Mouse (Mus musculus): ENCODE measurements around the gene Spata32.

The Spata32 gene

DNA sequence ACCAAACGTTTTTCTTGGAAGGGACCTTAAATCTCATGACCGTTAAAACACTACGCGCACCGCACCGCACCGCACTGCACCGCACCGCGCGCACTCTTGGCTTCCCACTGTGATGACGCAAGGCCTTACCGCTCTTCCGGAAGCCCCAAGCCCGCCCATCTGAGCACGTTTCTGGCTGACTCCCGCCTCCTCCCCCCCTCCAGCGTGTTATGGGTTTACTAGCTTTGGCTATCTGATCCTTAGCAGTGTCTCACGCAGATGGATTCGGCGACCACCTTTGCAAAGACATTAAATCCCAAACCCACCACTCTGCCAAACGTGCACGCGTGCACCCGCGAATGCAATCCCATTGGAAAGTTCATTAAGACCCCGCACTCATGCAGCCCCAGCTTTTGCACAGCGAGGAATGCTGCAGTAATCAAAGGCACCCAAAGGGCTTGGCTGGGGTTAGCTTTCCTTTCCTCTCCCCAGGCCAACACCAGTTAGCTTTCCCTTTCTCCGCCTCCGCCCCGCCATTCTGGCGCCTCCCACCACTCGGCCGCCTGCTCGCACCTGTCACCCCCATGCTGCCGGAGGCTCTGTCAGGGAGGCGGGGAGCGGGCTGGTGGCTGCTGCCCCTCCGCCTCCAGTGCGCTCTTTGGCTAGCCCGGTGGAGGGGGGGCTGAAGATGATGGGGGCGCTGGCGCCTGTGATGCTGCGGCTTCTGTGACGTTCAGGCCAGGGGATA lies at the start of gene Spata32:
TSS of gene Spata32 (minus strand) at position 643 of the 727 bp plus-strand sequence.
- DNase-seq, result peak; percentile 84 to 85

GRCm38 (mm10) chr11:103267346-103268219 lies 49.4 kb upstream of the Spata32 start, which contains the start of gene Map3k14:
Gene Map3k14, minus strand, starts transcription at chr11:103267472.
- DNase-seq, result peak; percentile 98 to 99

DNA sequence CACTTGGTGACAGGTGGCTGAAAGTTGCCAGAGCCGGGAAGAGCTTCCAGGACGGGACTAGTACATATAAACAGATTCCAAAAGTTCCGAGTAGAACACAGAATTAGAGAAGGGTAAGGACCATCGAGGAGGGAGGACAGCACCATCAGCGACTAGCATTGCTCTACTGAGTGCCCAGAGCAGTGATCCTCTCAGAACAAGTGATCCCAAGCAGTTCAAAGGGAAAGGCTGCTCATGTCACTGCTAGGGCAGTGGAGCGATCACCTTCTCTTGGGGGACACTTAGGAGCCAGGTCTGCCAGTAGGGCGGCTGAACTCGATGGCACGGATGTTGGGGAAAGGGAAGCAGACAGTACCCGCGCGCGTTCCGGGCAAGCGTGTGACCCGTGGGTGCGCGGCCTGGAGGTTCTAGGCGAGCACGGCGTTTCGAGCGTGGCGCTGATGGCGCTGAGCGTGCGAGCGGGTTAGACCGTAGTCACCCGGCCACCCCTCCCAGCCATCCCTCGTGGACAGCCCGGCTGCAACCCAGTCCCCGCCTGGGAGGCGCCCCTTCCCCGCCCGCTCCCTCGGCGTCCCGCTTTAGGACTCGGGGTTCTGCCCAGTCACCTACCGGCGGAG lies 48.6 kb upstream of the Spata32 start:
- DNase-seq, result no peak

GRCm38 (mm10) chr11:103265856-103266255 lies 47.6 kb upstream of the Spata32 start:
- no peak for DNase-seq

DNA sequence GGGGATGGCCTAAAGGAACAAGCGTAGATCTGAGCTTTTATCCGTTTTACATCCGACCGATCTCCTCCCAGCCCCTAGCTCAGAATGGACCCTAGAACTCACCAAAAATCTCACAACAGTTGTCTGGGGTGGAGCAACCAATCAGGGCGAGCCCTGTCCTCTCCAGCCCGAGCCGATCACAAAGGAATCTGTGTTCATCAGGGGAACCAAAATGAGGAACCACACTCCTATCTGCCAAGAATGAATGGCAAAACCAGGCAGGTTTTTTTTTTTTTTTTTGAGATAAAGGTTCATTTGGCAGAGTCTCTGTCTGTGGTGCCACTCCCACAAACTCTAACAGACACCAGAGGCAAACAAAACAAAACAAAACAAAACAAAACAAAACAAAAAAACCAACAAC lies 47.0 kb upstream of the Spata32 start:
- no peak for DNase-seq

- DNase-seq, result no peak
Measured at GRCm38 (mm10) chr11:103264427-103265005, 46.3 kb upstream of the Spata32 start.

GRCm38 (mm10) chr11:103263551-103263950 lies 45.3 kb upstream of the Spata32 start:
- no peak for DNase-seq

- no peak for DNase-seq
Measured at GRCm38 (mm10) chr11:103262412-103263267, 44.4 kb upstream of the Spata32 start.

- no peak for DNase-seq
Measured at GRCm38 (mm10) chr11:103261671-103262411, 43.6 kb upstream of the Spata32 start.

GRCm38 (mm10) chr11:103260515-103261192 lies 42.4 kb upstream of the Spata32 start:
- DNase-seq, result no peak

DNA sequence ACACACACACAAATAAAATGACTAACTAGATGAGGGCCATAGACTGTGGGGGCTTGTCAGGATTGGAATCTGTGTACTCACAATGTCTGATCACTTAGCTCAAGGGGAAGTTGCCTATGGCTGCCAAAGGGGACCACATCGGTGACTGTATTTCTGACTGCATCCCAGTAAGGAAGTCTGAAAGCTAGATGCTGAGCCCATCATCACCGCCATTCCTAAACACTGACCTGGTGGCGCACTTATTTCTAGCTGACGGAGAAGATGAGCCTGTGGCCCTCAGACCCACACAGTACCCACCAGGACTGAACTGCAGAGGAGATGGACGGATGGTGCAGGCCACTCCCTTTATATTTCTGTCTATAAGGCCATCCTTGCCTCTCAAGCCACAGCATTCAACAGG lies 41.8 kb upstream of the Spata32 start:
- no peak for DNase-seq

DNA sequence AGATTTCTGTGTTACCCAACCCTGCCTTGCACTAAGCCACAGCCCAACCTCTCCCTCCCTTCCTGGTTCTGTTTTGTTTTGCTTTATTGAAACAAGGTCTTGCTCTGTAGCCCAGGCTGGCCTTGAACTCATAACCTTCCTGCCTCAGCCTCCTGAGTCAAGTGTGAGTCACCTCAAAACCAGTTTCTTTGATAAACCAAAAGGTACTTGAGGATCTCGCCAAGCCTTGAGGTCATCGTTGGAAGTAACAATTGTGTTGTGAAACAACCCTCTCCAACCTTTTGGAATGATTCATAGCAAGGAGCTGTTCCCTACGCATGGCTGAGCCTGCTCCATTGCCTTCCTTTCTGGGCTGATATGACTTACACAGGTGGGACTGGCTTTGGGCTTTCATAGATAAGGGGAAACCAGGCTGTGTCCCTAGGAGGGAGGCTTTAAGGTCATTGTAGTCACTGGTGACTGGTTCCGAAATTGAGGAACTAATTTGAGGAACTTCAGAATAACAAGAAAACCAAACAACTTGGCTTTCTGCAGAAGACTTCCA lies 39.8 kb upstream of the Spata32 start:
- DNase-seq, result no peak

DNA sequence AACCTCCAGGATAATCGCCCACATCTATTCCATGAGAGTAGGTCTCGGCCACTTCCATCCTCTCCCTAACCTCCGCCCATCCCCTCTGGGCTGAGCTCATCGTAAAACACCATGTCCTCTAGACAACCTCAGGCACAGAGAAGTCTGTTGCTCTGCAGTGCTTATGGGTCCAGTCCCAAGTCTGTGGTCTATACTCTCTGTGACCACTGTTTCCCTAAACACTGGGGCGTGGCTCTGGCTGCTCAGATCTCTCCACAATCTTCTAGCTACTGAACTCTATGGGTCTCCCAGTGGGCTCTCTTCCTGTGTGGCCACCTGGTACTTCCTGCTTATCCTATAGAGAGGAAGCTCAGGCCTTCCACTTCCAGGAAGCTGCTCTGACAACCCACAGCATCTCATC lies 35.4 kb upstream of the Spata32 start:
- no peak for DNase-seq

DNA sequence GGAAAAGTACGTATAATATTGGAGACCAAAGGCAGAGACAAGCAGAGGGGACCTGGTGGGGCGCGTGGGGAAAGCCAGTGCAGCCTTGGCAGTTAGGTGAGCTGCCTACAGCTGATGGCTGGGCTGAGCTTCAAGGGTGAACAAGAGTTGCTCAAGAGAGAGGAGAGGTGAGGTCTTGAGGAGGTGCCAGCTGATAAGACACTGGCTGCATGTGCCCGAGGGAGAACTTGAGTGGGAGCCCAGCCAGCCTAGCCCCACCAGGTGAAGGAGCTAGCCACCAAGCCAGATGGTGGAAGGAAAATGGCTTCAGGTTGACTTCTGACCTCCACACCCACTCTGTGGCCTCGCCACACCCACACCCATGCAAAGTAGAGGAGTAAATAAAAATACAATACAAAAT lies 34.1 kb upstream of the Spata32 start:
- no peak for DNase-seq

- DNase-seq, result no peak
Measured at GRCm38 (mm10) chr11:103250324-103250723, 32.1 kb upstream of the Spata32 start.

- no peak for DNase-seq
Measured at GRCm38 (mm10) chr11:103249509-103249908, 31.3 kb upstream of the Spata32 start.

DNA sequence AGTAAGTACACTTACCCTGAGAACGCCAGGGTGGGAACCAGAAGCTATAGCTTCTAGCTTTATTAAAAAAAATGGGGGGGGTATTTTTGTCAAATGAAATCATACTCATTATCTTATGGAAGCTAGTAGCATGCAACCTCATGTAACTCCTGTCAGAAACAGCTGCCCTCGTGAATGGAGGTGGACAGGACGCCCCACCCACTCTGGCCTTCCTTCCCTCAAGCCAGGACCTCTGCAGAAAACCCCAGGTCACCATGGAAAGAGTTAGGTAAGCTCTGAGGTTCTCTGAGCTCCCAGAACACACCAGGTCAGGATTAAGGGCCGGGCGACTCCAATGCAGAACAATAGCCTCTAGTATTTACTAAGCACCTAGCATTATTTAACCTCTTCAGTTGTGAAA lies 30.6 kb upstream of the Spata32 start:
- no peak for DNase-seq

- peak; percentile 70 to 82 for DNase-seq
Measured at GRCm38 (mm10) chr11:103247504-103248177, 29.4 kb upstream of the Spata32 start.

DNA sequence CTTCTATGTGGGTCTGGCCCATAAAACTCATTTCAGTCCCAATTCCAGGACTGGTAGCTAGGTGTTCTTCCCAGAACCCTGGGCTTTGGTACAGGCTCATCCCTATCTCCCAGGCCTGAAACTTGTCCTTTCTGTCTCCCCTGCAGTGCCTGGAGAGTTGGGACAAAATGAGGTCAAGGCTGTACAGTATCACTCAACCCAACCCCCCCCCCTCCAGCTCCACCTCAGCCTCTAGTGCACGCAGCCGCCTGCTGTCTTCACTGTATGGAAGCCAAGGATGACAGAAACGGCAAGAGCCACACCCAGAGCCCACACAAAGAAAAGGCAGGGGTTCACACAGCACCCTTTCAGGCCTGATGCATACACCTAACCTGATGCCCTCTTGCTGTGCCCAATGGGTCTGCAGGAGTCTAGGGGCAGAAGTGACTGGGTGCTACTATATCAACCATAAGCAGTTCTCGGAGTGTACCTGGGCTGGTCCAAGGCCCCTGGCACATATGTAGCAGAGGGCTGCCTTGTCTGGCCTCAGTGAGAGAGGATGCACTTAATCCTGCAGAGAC lies 28.6 kb upstream of the Spata32 start:
- no peak for DNase-seq
